Mouse (Mus musculus) neural tube, embryonic 12.5 days (tissue): ENCODE results near the gene Hist1h1d. TPM values are rescaled to one million over a fixed set of nuclear protein-coding genes. Genes with fewer than 3 reads are reported as not detected.
A peak's percentile ranks its signal among the peaks of the same experiment; 100 is the strongest.

ENCODE experiments used
- ATAC-seq: fragments of 200-750 bp; cut with Nextera tagmentation; 2 replicates; pipeline ENCODE4 v1.8.0; 2017; ENCODE audit warnings: low read depth, mild to moderate bottlenecking, moderate TSS enrichment, moderate library complexity; ENCODE audit not compliant: low FRiP score
- H3K27ac ChIP-seq: fragments of 300-500 bp; sonication (generic); 2 replicates; pipeline ENCODE4 v1.5.1; 2016
- H3K27me3 ChIP-seq: fragments of 300-500 bp; sonication (generic); replicated peaks from 2 replicates; pipeline ENCODE4 v1.6.1; 2016; ENCODE audit warnings: mild to moderate bottlenecking
- H3K36me3 ChIP-seq: fragments of 300-500 bp; sonication (generic); 2 replicates; pipeline ENCODE4 v1.6.1; 2016; ENCODE audit warnings: mild to moderate bottlenecking
- H3K4me1 ChIP-seq: fragments of 300-500 bp; sonication (generic); 2 replicates; pipeline ENCODE4 v1.6.1; 2016
- H3K4me2 ChIP-seq: fragments of 300-500 bp; sonication (generic); replicated peaks from 2 replicates; pipeline ENCODE4 v1.6.1; 2016; ENCODE audit warnings: mild to moderate bottlenecking
- H3K4me3 ChIP-seq: fragments of 300-500 bp; sonication (generic); 2 replicates; pipeline ENCODE4 v1.5.1; 2016
- H3K9ac ChIP-seq: fragments of 300-500 bp; sonication (generic); 2 replicates; pipeline ENCODE4 v1.6.1; 2016; ENCODE audit warnings: mild to moderate bottlenecking
- H3K9me3 ChIP-seq: fragments of 300-500 bp; sonication (generic); 2 replicates; pipeline ENCODE4 v1.6.1; 2016; ENCODE audit warnings: mild to moderate bottlenecking
- WGBS: fragments of 180-500 bp; shearing (Covaris S2); methylation state at CpG from one replicate; pipeline ENCODE4 v1.1.7; 2016; 5-methylcytosine and 5-hydroxymethylcytosine counted together
- polyA plus RNA-seq: library from polyadenylated mRNA; unstranded; fragments of >200 nt; fragmentation: Nextera tagmentation; extraction: Ambion mirVana; gene quantifications from 2 replicates; pipeline ENCODE4 v1.2.1, GENCODE M21; 2016

The Hist1h1d gene
- 0.30 and 0.37 TPM in 2 replicates for polyA plus RNA-seq

- Histone ChIP-seq H3K36me3 (no peaks in the 10 kb centered on the region), H3K4me3 (no peak within 1 kb of the TSS), H3K4me2 (peak within 1 kb of the TSS; percentile 98; the same call in 1 of the 2 replicates), H3K9ac (no peak within 1 kb of the TSS), H3K27me3 (no peaks in the 10 kb centered on the region), H3K4me1 (peaks cover 12% of the 10 kb centered on the region; the same call in 1 of the 2 replicates), H3K9me3 (no peaks in the 10 kb centered on the region), H3K27ac (no peak within 1 kb of the TSS; the same call in 1 of the 2 replicates)
- no peak for ATAC-seq
These were observed at the start of gene Hist1h1d for GRCm38 (mm10) chr13:23552962-23553361. Gene Hist1h1d, plus strand, starts transcription at chr13:23553262.

- Histone ChIP-seq H3K9me3 (no peaks in the 10 kb centered on the region), H3K4me3 (no peak overlapping the region), H3K9ac (no peak overlapping the region), H3K4me2 (no peak overlapping the region; the same call in 1 of the 2 replicates), H3K36me3 (no peaks in the 10 kb centered on the region), H3K27me3 (peaks cover 2% of the 10 kb centered on the region; the same call in 1 of the 2 replicates), H3K4me1 (peaks cover 9% of the 10 kb centered on the region), H3K27ac (no peak overlapping the region)
- WGBS: 1% methylated on average over 9 of the region's 9 CpGs
- ATAC-seq: no peak
These were observed 49.3 kb upstream of the Hist1h1d start for GRCm38 (mm10) chr13:23503797-23504196.

GRCm38 (mm10) chr13:23505662-23506345 is 47.3 kb upstream of the Hist1h1d start:
- WGBS: 3% methylated on average over 14 of the region's 14 CpGs
- no peaks in the 10 kb centered on the region for H3K9me3 ChIP-seq
- H3K27ac ChIP-seq: no peak overlapping the region
- H3K4me3 ChIP-seq: 0 out of 2 replicates have a peak overlapping the region, but pooled peaks have one; percentile 18
- peak; percentile 48; the same call in 1 of the 2 replicates for ATAC-seq
- no peaks in the 10 kb centered on the region for H3K36me3 ChIP-seq
- peak overlapping the region; percentile 54 for H3K4me2 ChIP-seq
- H3K9ac ChIP-seq: peak overlapping the region; percentile 13; the same call in 1 of the 2 replicates
- H3K27me3 ChIP-seq: no peaks in the 10 kb centered on the region
- H3K4me1 ChIP-seq: peaks cover 9% of the 10 kb centered on the region

- WGBS: 2% methylated on average over 13 of the region's 13 CpGs
- H3K4me2 ChIP-seq: peak overlapping the region; percentile 54
- no peaks in the 10 kb centered on the region for H3K9me3 ChIP-seq
- no peak for ATAC-seq
- no peak overlapping the region for H3K9ac ChIP-seq
- no peak overlapping the region for H3K27ac ChIP-seq
- H3K4me1 ChIP-seq: peaks cover 9% of the 10 kb centered on the region
- H3K36me3 ChIP-seq: no peaks in the 10 kb centered on the region
- no peaks in the 10 kb centered on the region for H3K27me3 ChIP-seq
- H3K4me3 ChIP-seq: no peak overlapping the region
These were observed 46.7 kb upstream of the Hist1h1d start for GRCm38 (mm10) chr13:23506351-23506750.

GRCm38 (mm10) chr13:23506819-23507515 is 46.1 kb upstream of the Hist1h1d start:
- no peak for ATAC-seq
- Histone ChIP-seq H3K4me2 (peak overlapping the region; percentile 54), H3K4me1 (peaks cover 9% of the 10 kb centered on the region), H3K9me3 (no peaks in the 10 kb centered on the region), H3K4me3 (no peak overlapping the region), H3K36me3 (no peaks in the 10 kb centered on the region), H3K9ac (no peak overlapping the region), H3K27ac (no peak overlapping the region), H3K27me3 (no peaks in the 10 kb centered on the region)
- 11% methylated on average over 14 of the region's 14 CpGs for WGBS

- WGBS: 50% methylated on average over 1 of the region's 1 CpGs
- no peak overlapping the region for H3K9ac ChIP-seq
- no peaks in the 10 kb centered on the region for H3K27me3 ChIP-seq
- no peak overlapping the region for H3K4me3 ChIP-seq
- ATAC-seq: no peak
- H3K4me2 ChIP-seq: no peak overlapping the region
- H3K36me3 ChIP-seq: no peaks in the 10 kb centered on the region
- no peak overlapping the region for H3K27ac ChIP-seq
- peaks cover 9% of the 10 kb centered on the region for H3K4me1 ChIP-seq
- no peaks in the 10 kb centered on the region for H3K9me3 ChIP-seq
These were observed 42.9 kb upstream of the Hist1h1d start for GRCm38 (mm10) chr13:23510127-23510526.

GRCm38 (mm10) chr13:23513517-23513916 is 39.5 kb upstream of the Hist1h1d start:
- 89% methylated on average over 1 of the region's 1 CpGs for WGBS
- no peak for ATAC-seq
- no peaks in the 10 kb centered on the region for H3K4me1 ChIP-seq

GRCm38 (mm10) chr13:23515281-23515680 is 37.8 kb upstream of the Hist1h1d start:
- ATAC-seq: no peak
- no peak overlapping the region for H3K4me3 ChIP-seq
- WGBS: 74% methylated on average over 5 of the region's 5 CpGs
- no peak overlapping the region for H3K9ac ChIP-seq
- no peak overlapping the region for H3K4me2 ChIP-seq
- no peak overlapping the region for H3K27ac ChIP-seq
- H3K9me3 ChIP-seq: no peaks in the 10 kb centered on the region
- H3K36me3 ChIP-seq: no peaks in the 10 kb centered on the region
- H3K4me1 ChIP-seq: no peaks in the 10 kb centered on the region
- H3K27me3 ChIP-seq: no peaks in the 10 kb centered on the region

More at GRCm38 (mm10) chr13:23513517-23513916, 39.5 kb upstream of the Hist1h1d start:
- no peak overlapping the region for H3K27ac ChIP-seq
- H3K36me3 ChIP-seq: no peaks in the 10 kb centered on the region
- H3K9me3 ChIP-seq: no peaks in the 10 kb centered on the region
- H3K4me3 ChIP-seq: no peak overlapping the region
- H3K27me3 ChIP-seq: no peaks in the 10 kb centered on the region
- H3K4me2 ChIP-seq: no peak overlapping the region
- H3K9ac ChIP-seq: no peak overlapping the region

GRCm38 (mm10) chr13:23515826-23516620 is 37.0 kb upstream of the Hist1h1d start:
- 52% methylated on average over 15 of the region's 15 CpGs for WGBS
- Histone ChIP-seq H3K36me3 (no peaks in the 10 kb centered on the region), H3K9me3 (no peaks in the 10 kb centered on the region), H3K4me1 (no peaks in the 10 kb centered on the region), H3K4me2 (peak overlapping the region; percentile 58), H3K27me3 (no peaks in the 10 kb centered on the region), H3K4me3 (peak overlapping the region; percentile 22), H3K27ac (no peak overlapping the region), H3K9ac (no peak overlapping the region)
- no peak for ATAC-seq

- no peaks in the 10 kb centered on the region for H3K4me1 ChIP-seq
- H3K9me3 ChIP-seq: no peaks in the 10 kb centered on the region
- no peaks in the 10 kb centered on the region for H3K36me3 ChIP-seq
- H3K4me3 ChIP-seq: peak overlapping the region; percentile 42
- peak overlapping the region; percentile 40; the same call in 1 of the 2 replicates for H3K9ac ChIP-seq
- no peaks in the 10 kb centered on the region for H3K27me3 ChIP-seq
- no peak overlapping the region for H3K27ac ChIP-seq
- ATAC-seq: peak; percentile 70
- H3K4me2 ChIP-seq: peak overlapping the region; percentile 64
- under 1% methylated on average over 19 of the region's 19 CpGs for WGBS
These were observed 36.0 kb upstream of the Hist1h1d start for GRCm38 (mm10) chr13:23516822-23517602.

GRCm38 (mm10) chr13:23517603-23518294 is 35.3 kb upstream of the Hist1h1d start:
- Histone ChIP-seq H3K4me3 (peak overlapping the region; percentile 42), H3K27me3 (no peaks in the 10 kb centered on the region), H3K4me1 (no peaks in the 10 kb centered on the region), H3K36me3 (no peaks in the 10 kb centered on the region), H3K9me3 (no peaks in the 10 kb centered on the region), H3K9ac (peak overlapping the region; percentile 40; the same call in 1 of the 2 replicates), H3K27ac (no peak overlapping the region), H3K4me2 (peak overlapping the region; percentile 64)
- WGBS: under 1% methylated on average over 27 of the region's 27 CpGs
- ATAC-seq: peak; percentile 87
